Mouse (Mus musculus): ENCODE measurements around the gene Mybl2. TPM values are rescaled to one million over a fixed set of nuclear protein-coding genes. Genes with fewer than 3 reads are reported as not detected.

The Mybl2 gene
- polyA plus RNA-seq, 1 experiment from 2014 or later: 10.8 TPM

DNA sequence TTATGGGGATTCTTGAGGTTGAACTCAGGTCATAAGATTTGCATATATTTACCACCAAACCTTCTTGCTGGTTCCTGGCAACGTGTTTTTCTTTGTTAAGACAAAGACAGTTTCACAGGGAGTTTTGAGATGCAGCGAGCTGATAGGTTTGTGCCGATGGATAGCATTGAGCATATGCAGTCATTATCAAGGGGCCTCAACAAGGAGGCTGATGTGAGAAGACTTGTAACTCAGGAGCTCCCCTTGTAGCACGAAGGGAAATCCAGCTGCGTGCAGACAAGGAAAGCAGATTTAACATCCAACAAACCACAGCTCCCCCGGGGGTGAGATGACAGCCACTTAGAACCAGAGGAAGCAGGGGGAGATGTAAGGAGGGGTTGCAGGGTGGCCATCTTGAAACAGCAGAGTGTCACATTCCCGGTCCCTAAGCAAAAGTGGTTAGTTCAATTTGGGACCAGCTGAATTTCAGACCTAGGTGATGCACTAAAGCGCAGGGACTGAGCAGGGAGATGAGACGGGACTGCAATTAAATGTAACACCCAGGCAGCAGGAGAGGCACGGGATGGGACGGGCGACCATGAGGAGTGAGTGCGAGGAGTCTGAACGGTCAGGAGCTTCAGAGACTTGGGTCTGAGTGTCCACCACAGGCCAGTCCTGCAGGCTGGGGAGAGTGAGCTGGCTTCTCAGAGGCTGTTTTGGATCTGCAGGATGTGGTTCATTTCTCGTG, 66.3 kb downstream of the Mybl2 start:
- 54% methylated on average over 15 of the region's 15 CpGs for WGBS
- Histone ChIP-seq H3K9ac (ENCODE audit: low read length) (no peak overlapping the region), H3K4me1 (ENCODE audit: control insufficient read depth in 2 of 2, insufficient read depth in 2 of 2, low read length in 2 of 2) (peaks cover 5% of the 10 kb centered on the region in 2 experiments; a peak in 2 of 4 replicates), H3K27ac (replicated peaks in 1 of 2; ENCODE audit: control insufficient read depth in 1 of 2, insufficient read depth in 1 of 2, low read depth in 2 of 2, low read length in 2 of 2) (no peak overlapping the region), H3K36me3 (ENCODE audit: control insufficient read depth, insufficient read depth, low read length) (no peaks in the 10 kb centered on the region), H3K27me3 (ENCODE audit: control insufficient read depth, insufficient read depth, low read length) (peaks cover 13% of the 10 kb centered on the region; the same call in 1 of the 2 replicates), H3K4me2 (ENCODE audit: low read length) (no peak overlapping the region), H3K9me3 (ENCODE audit: control insufficient read depth, low read length) (no peaks in the 10 kb centered on the region), H3K4me3 (ENCODE audit: control insufficient read depth in 1 of 2, insufficient read depth in 1 of 2, low read depth in 1 of 2, low read length in 2 of 2) (no peak overlapping the region)
- no peak for ATAC-seq (ENCODE audit: insufficient number of reproducible peaks, insufficient read depth, low FRiP score, low read depth)

DNA sequence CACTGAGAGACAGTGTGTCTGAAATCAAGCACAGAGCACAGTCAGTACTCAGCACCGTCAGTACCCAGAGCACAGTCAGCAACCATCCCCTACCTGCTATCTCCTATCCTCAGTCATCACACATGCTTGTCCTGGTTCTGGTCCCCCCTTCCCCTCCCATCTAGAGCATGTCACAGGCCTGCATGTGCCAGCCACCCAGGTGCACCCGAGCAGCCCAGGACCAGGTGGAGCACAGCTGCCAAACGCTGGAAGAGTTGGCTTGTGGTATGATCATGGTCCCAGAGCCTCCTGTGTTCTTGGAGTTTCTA, 66.8 kb downstream of the Mybl2 start:
- WGBS: 84% methylated on average over 3 of the region's 3 CpGs
- H3K4me1 ChIP-seq (ENCODE audit: control insufficient read depth in 2 of 2, insufficient read depth in 2 of 2, low read length in 2 of 2): peaks cover 5% of the 10 kb centered on the region in 2 experiments; a peak in 2 of 4 replicates
- H3K36me3 ChIP-seq (ENCODE audit: control insufficient read depth, insufficient read depth, low read length): no peaks in the 10 kb centered on the region
- peaks cover 13% of the 10 kb centered on the region; the same call in 1 of the 2 replicates for H3K27me3 ChIP-seq (ENCODE audit: control insufficient read depth, insufficient read depth, low read length)
- no peak overlapping the region for H3K4me3 ChIP-seq (ENCODE audit: control insufficient read depth in 1 of 2, insufficient read depth in 1 of 2, low read depth in 1 of 2, low read length in 2 of 2)
- no peaks in the 10 kb centered on the region for H3K9me3 ChIP-seq (ENCODE audit: control insufficient read depth, low read length)
- H3K4me2 ChIP-seq (ENCODE audit: low read length): no peak overlapping the region
- no peak overlapping the region for H3K27ac ChIP-seq (replicated peaks in 1 of 2; ENCODE audit: control insufficient read depth in 1 of 2, insufficient read depth in 1 of 2, low read depth in 2 of 2, low read length in 2 of 2)
- H3K9ac ChIP-seq (ENCODE audit: low read length): no peak overlapping the region
- no peak for ATAC-seq (ENCODE audit: insufficient number of reproducible peaks, insufficient read depth, low FRiP score, low read depth)

DNA sequence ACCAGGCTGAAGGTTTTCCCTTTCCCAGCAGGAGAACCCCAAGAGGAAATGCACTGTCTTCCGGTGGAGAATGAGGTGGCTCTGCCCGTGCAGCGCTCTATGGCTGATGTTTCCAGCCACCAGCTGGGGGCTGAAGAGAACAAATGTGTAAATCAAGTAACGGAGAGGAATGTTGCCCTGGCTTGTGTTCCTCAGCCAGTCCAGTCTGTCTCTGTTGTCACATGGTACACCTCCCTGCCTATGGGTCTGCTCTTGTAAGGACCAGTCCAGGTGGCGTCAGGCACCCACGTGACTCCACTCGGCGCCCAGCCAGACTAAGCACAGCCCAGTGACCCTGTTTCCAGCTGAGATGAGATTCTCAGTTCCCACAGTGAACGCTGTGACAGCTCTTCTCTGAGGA, 67.8 kb downstream of the Mybl2 start:
- H3K36me3 ChIP-seq (ENCODE audit: control insufficient read depth, insufficient read depth, low read length): no peaks in the 10 kb centered on the region
- H3K9ac ChIP-seq (ENCODE audit: low read length): peak overlapping the region; percentile 38; the same call in 1 of the 2 replicates
- 6% methylated on average over 9 of the region's 9 CpGs for WGBS
- H3K4me3 ChIP-seq (ENCODE audit: control insufficient read depth in 1 of 2, insufficient read depth in 1 of 2, low read depth in 1 of 2, low read length in 2 of 2): peak overlapping the region; percentile 17 to 25; a peak in 1 of 4 replicates
- ATAC-seq (ENCODE audit: insufficient number of reproducible peaks, insufficient read depth, low FRiP score, low read depth): peak; percentile 90
- peak overlapping the region; percentile 58 for H3K4me2 ChIP-seq (ENCODE audit: low read length)
- peaks cover 1% of the 10 kb centered on the region; the same call in 1 of the 2 replicates for H3K9me3 ChIP-seq (ENCODE audit: control insufficient read depth, low read length)
- H3K27ac ChIP-seq (replicated peaks in 1 of 2; ENCODE audit: control insufficient read depth in 1 of 2, insufficient read depth in 1 of 2, low read depth in 2 of 2, low read length in 2 of 2): peak overlapping the region; percentile 12 to 24; a peak in 2 of 4 replicates
- H3K27me3 ChIP-seq (ENCODE audit: control insufficient read depth, insufficient read depth, low read length): peaks cover 13% of the 10 kb centered on the region; the same call in 1 of the 2 replicates
- peaks cover 5% of the 10 kb centered on the region in 2 experiments; a peak in 2 of 4 replicates for H3K4me1 ChIP-seq (ENCODE audit: control insufficient read depth in 2 of 2, insufficient read depth in 2 of 2, low read length in 2 of 2)

DNA sequence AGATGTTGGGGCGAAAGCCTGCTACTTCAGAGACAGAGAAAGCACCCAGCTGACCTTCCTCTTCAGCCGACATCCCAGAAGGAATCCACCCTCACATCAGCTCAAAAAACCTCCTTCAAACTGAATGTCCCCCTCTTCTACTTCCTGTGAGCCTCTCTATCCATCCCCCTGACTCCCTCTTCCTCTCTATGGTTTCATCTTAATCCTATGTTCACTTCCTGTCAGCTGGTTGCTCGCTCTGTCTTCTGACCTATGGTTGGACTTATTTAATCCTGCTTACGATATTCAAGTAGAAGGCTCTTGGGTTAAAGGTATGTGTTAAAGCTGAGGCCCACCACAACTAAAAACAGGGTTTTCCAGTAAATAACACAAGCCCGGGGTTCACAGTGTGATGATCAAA, 69.0 kb downstream of the Mybl2 start:
- no peak for ATAC-seq (ENCODE audit: insufficient number of reproducible peaks, insufficient read depth, low FRiP score, low read depth)
- no peak overlapping the region for H3K27ac ChIP-seq (replicated peaks in 1 of 2; ENCODE audit: control insufficient read depth in 1 of 2, insufficient read depth in 1 of 2, low read depth in 2 of 2, low read length in 2 of 2)
- 78% methylated on average over 5 of the region's 5 CpGs for WGBS
- H3K4me1 ChIP-seq (ENCODE audit: control insufficient read depth in 2 of 2, insufficient read depth in 2 of 2, low read length in 2 of 2): peaks cover 5% of the 10 kb centered on the region in 2 experiments; a peak in 2 of 4 replicates
- peaks cover 13% of the 10 kb centered on the region; the same call in 1 of the 2 replicates for H3K27me3 ChIP-seq (ENCODE audit: control insufficient read depth, insufficient read depth, low read length)
- no peak overlapping the region for H3K4me2 ChIP-seq (ENCODE audit: low read length)
- no peaks in the 10 kb centered on the region for H3K36me3 ChIP-seq (ENCODE audit: control insufficient read depth, insufficient read depth, low read length)
- no peak overlapping the region for H3K4me3 ChIP-seq (ENCODE audit: control insufficient read depth in 1 of 2, insufficient read depth in 1 of 2, low read depth in 1 of 2, low read length in 2 of 2)
- peaks cover 4% of the 10 kb centered on the region; the same call in 1 of the 2 replicates for H3K9me3 ChIP-seq (ENCODE audit: control insufficient read depth, low read length)
- no peak overlapping the region for H3K9ac ChIP-seq (ENCODE audit: low read length)

DNA sequence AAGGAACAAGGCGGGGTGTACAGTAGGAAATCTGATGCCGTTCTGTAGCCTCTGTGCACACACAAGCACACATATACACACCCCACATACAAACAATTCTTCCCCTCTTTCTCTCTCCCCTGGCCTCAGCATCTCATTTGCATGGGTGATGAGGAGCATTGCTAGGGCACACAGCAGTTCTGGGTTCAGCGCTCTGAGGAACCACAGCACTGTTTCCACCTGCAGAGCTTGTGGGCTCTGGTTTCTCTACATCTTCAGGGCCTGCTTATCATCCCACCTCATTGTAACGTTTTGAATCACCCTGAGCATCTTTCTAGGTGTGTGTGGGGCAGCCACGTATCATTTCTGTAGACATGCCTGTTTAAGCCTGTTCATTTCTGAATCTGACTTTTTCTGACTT, 76.3 kb downstream of the Mybl2 start:
- H3K4me1 ChIP-seq (ENCODE audit: control insufficient read depth in 2 of 2, insufficient read depth in 2 of 2, low read length in 2 of 2): no peaks in the 10 kb centered on the region
- ATAC-seq (ENCODE audit: insufficient number of reproducible peaks, insufficient read depth, low FRiP score, low read depth): no peak
- H3K4me2 ChIP-seq (ENCODE audit: low read length): no peak overlapping the region
- peaks cover 4% of the 10 kb centered on the region; the same call in 1 of the 2 replicates for H3K9me3 ChIP-seq (ENCODE audit: control insufficient read depth, low read length)
- H3K27ac ChIP-seq (replicated peaks in 1 of 2; ENCODE audit: control insufficient read depth in 1 of 2, insufficient read depth in 1 of 2, low read depth in 2 of 2, low read length in 2 of 2): no peak overlapping the region
- H3K27me3 ChIP-seq (ENCODE audit: control insufficient read depth, insufficient read depth, low read length): no peaks in the 10 kb centered on the region
- 71% methylated on average over 5 of the region's 5 CpGs for WGBS
- H3K9ac ChIP-seq (ENCODE audit: low read length): no peak overlapping the region
- no peaks in the 10 kb centered on the region for H3K36me3 ChIP-seq (ENCODE audit: control insufficient read depth, insufficient read depth, low read length)
- H3K4me3 ChIP-seq (ENCODE audit: control insufficient read depth in 1 of 2, insufficient read depth in 1 of 2, low read depth in 1 of 2, low read length in 2 of 2): no peak overlapping the region

DNA sequence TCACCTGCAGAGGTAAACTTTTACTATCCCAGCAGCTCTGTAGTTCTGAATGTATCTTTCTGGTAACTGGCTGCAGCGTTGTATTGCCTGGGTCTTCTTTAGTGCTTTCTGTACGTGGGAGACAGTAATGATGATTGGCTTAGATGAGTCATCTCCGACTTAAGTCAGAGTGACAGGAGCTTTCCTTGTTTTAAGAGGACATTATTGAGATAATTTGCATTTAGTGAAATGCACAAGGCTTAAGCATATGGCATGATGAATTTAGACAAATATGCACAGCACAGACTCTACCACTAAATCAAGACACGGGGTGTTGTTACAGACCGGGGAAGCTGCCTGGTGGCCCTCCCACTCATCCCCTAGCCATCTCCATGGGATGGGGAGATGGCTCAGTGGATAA, 77.8 kb downstream of the Mybl2 start:
- Histone ChIP-seq H3K4me1 (ENCODE audit: control insufficient read depth in 2 of 2, insufficient read depth in 2 of 2, low read length in 2 of 2) (no peaks in the 10 kb centered on the region), H3K9me3 (ENCODE audit: control insufficient read depth, low read length) (peaks cover 3% of the 10 kb centered on the region; the same call in 1 of the 2 replicates), H3K36me3 (ENCODE audit: control insufficient read depth, insufficient read depth, low read length) (no peaks in the 10 kb centered on the region), H3K4me3 (ENCODE audit: control insufficient read depth in 1 of 2, insufficient read depth in 1 of 2, low read depth in 1 of 2, low read length in 2 of 2) (no peak overlapping the region), H3K27ac (replicated peaks in 1 of 2; ENCODE audit: control insufficient read depth in 1 of 2, insufficient read depth in 1 of 2, low read depth in 2 of 2, low read length in 2 of 2) (no peak overlapping the region), H3K27me3 (ENCODE audit: control insufficient read depth, insufficient read depth, low read length) (no peaks in the 10 kb centered on the region), H3K4me2 (ENCODE audit: low read length) (no peak overlapping the region), H3K9ac (ENCODE audit: low read length) (no peak overlapping the region)
- WGBS: 87% methylated on average over 5 of the region's 5 CpGs
- no peak for ATAC-seq (ENCODE audit: insufficient number of reproducible peaks, insufficient read depth, low FRiP score, low read depth)
